Comparison of ENCODE assay signal across 25 mouse cellular contexts in the genomic region with DNA sequence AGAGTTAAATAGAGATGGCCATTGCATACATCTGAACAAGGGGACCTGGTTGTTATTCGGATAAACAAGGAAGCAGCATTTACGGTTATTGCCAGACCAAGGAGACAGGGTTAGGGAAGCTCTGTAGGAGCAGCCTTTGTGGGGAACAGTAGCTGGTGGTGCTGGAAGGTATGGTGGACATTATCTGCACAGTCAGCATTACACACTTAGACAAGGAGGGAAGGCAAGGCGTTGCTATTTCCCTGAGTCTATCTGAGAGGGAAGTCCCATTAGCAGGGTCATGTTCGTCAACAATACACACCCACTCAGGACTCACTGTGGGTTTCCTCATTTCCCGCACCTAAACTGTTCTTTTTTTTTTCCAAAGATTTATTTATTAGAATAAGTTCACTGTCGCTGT. TPM values are rescaled to one million over a fixed set of nuclear protein-coding genes. Genes with fewer than 3 reads are reported as not detected.
A peak's percentile ranks its signal among the peaks of the same experiment; 100 is the strongest.
DNase-seq lines count a peak whose midpoint lies in the region; ATAC-seq and TF ChIP-seq lines count a peak whose summit lies in the region.
"Had no signal": no experiment of that assay in that cellular context is flagged by ENCODE, and none has a peak within 500 bp of the region (broad histone marks: within the 10 kb centered on the region; RNA-seq: fewer than 3 reads in every experiment).

No protein-coding gene starts in this region.

- peaks cover 24% of the 10 kb centered on the region for H3K36me3 ChIP-seq in heart, postnatal 0 days (replicated peaks; ENCODE audit: control insufficient read depth, insufficient read depth, low read length)
- H3K36me3 ChIP-seq in heart, adult 2 months (ENCODE audit: control insufficient read depth, insufficient read depth, low read length): peaks cover 47% of the 10 kb centered on the region
- H3K36me3 ChIP-seq in liver, postnatal 0 days (replicated peaks; ENCODE audit: insufficient read depth, low read length): peaks cover 18% of the 10 kb centered on the region
- peaks cover 3% of the 10 kb centered on the region for H3K36me3 ChIP-seq in liver, embryonic 11.5 days (ENCODE audit: control insufficient read depth, insufficient read depth, low read length)

- no peak for ATAC-seq in heart, postnatal 0 days (ENCODE audit: insufficient read depth, low read depth)
- peak; percentile 22; the same call in 1 of the 2 replicates for ATAC-seq in liver, postnatal 0 days
- ATAC-seq in liver, embryonic 11.5 days (replicated peaks; ENCODE audit: low FRiP score): no peak
- ATAC-seq in megakaryocyte, adult 5-6 weeks (ENCODE audit: poor library complexity, severe bottlenecking): peak; percentile 46
- ATAC-seq: forebrain, postnatal 0 days; intestine, postnatal 0 days; midbrain, embryonic 15.5 days; Patski had no signal

- H3K9me3 ChIP-seq in heart, postnatal 0 days (replicated peaks; ENCODE audit: control insufficient read depth, low read length): no peaks in the 10 kb centered on the region
- H3K9me3 ChIP-seq in liver, postnatal 0 days (ENCODE audit: low read length): no peaks in the 10 kb centered on the region
- no peaks in the 10 kb centered on the region for H3K9me3 ChIP-seq in liver, embryonic 11.5 days (ENCODE audit: control insufficient read depth, low read length)
- H3K9me3 ChIP-seq: forebrain, embryonic 12.5 days; G1E; heart, embryonic 13.5 days; kidney, embryonic 15.5 days; limb, embryonic 13.5 days; liver, embryonic 13.5 days; lung, embryonic 15.5 days; midbrain, embryonic 10.5 days; midbrain, embryonic 15.5 days; stomach, embryonic 15.5 days had no signal

- no peak overlapping the region for H3K4me3 ChIP-seq in heart, postnatal 0 days (ENCODE audit: low read depth, low read length)
- no peak overlapping the region for H3K4me3 ChIP-seq in heart, adult 2 months
- H3K4me3 ChIP-seq in liver, postnatal 0 days (ENCODE audit: low read depth, low read length): no peak overlapping the region
- no peak overlapping the region for H3K4me3 ChIP-seq in liver, embryonic 11.5 days (ENCODE audit: low read depth, low read length)
- H3K4me3 ChIP-seq: forebrain, embryonic 12.5 days; heart, embryonic 13.5 days; kidney, embryonic 15.5 days; limb, embryonic 13.5 days; liver, embryonic 13.5 days; lung, embryonic 15.5 days; midbrain, embryonic 10.5 days; midbrain, embryonic 15.5 days; stomach, embryonic 15.5 days had no signal

- WGBS in heart, postnatal 0 days: 70% methylated on average over 6 of the region's 6 CpGs
- 48% methylated on average over 6 of the region's 6 CpGs for WGBS in heart, adult 2 months
- 76% methylated on average over 6 of the region's 6 CpGs for WGBS in liver, postnatal 0 days (ENCODE audit: insufficient replicate concordance)
- 81% methylated on average over 6 of the region's 6 CpGs for WGBS in liver, embryonic 11.5 days

- H3K4me2 ChIP-seq in heart, postnatal 0 days (ENCODE audit: low read depth, low read length): no peak overlapping the region
- H3K4me2 ChIP-seq in liver, postnatal 0 days (ENCODE audit: low read depth, low read length): no peak overlapping the region
- no peak overlapping the region for H3K4me2 ChIP-seq in liver, embryonic 11.5 days
- H3K4me2 ChIP-seq: forebrain, embryonic 12.5 days; heart, embryonic 13.5 days; kidney, embryonic 15.5 days; limb, embryonic 13.5 days; liver, embryonic 13.5 days; lung, embryonic 15.5 days; midbrain, embryonic 15.5 days; stomach, embryonic 15.5 days had no signal

- intact Hi-C loops in heart, adult 2 months (cut with DNase I): loop anchor here (10.0 kb wide), 1 partner anchor 347 kb away; no protein-coding TSS in a partner anchor

- no peak overlapping the region for H3K9ac ChIP-seq in heart, postnatal 0 days (replicated peaks; ENCODE audit: low read depth, low read length)
- H3K9ac ChIP-seq in heart, adult 2 months (ENCODE audit: low read depth, low read length): no peak overlapping the region
- no peak overlapping the region for H3K9ac ChIP-seq in liver, postnatal 0 days (replicated peaks)
- no peak overlapping the region for H3K9ac ChIP-seq in liver, embryonic 11.5 days (ENCODE audit: low read depth, low read length)
- H3K9ac ChIP-seq: forebrain, embryonic 12.5 days; forebrain, postnatal 0 days; heart, embryonic 13.5 days; kidney, embryonic 15.5 days; limb, embryonic 13.5 days; liver, embryonic 13.5 days; lung, embryonic 15.5 days; midbrain, embryonic 15.5 days; stomach, embryonic 15.5 days had no signal

- TF ChIP-seq POLR2A in heart, adult 2 months (IDR thresholded peaks at IDR 0.05; ENCODE audit: insufficient read depth, low read depth, low read length): no peak

- no peak for TF ChIP-seq CTCF in heart, postnatal 0 days (IDR thresholded peaks at IDR 0.05; ENCODE audit: low read depth)
- TF ChIP-seq CTCF in heart, adult 2 months (IDR thresholded peaks at IDR 0.05): no peak
- TF ChIP-seq CTCF in liver, postnatal 0 days (IDR thresholded peaks at IDR 0.05; ENCODE audit: low read depth): no peak

- H3K27ac ChIP-seq in heart, postnatal 0 days (ENCODE audit: low read depth): 0 out of 2 replicates have a peak overlapping the region, but pooled peaks have one; percentile 32
- no peak overlapping the region; the same call in 1 of the 2 replicates for H3K27ac ChIP-seq in heart, adult 2 months
- no peak overlapping the region for H3K27ac ChIP-seq in liver, postnatal 0 days (ENCODE audit: low read depth)
- no peak overlapping the region for H3K27ac ChIP-seq in liver, embryonic 11.5 days (ENCODE audit: low read depth, low read length)
- H3K27ac ChIP-seq: forebrain, embryonic 12.5 days; heart, embryonic 13.5 days; kidney, embryonic 15.5 days; limb, embryonic 13.5 days; liver, embryonic 13.5 days; lung, embryonic 15.5 days; midbrain, embryonic 10.5 days; midbrain, embryonic 15.5 days; stomach, embryonic 15.5 days had no signal

- no peaks in the 10 kb centered on the region for H3K27me3 ChIP-seq in heart, postnatal 0 days (ENCODE audit: control insufficient read depth, insufficient read depth, low read length)
- no peaks in the 10 kb centered on the region for H3K27me3 ChIP-seq in heart, adult 2 months (ENCODE audit: control insufficient read depth, insufficient read depth, low read length)
- no peaks in the 10 kb centered on the region for H3K27me3 ChIP-seq in liver, postnatal 0 days (ENCODE audit: insufficient read depth, low read length)
- H3K27me3 ChIP-seq in liver, embryonic 11.5 days (replicated peaks; ENCODE audit: control insufficient read depth, insufficient read depth, low read length): no peaks in the 10 kb centered on the region
- H3K27me3 ChIP-seq: forebrain, embryonic 12.5 days; heart, embryonic 13.5 days; kidney, embryonic 15.5 days; limb, embryonic 13.5 days; liver, embryonic 13.5 days; lung, embryonic 15.5 days; midbrain, embryonic 15.5 days; Patski; stomach, embryonic 15.5 days had no signal

- H3K4me1 ChIP-seq in heart, postnatal 0 days (ENCODE audit: control insufficient read depth, insufficient read depth): peaks cover 30% of the 10 kb centered on the region
- peaks cover 20% of the 10 kb centered on the region for H3K4me1 ChIP-seq in heart, adult 2 months (ENCODE audit: control insufficient read depth, insufficient read depth, low read length)
- H3K4me1 ChIP-seq in liver, postnatal 0 days (ENCODE audit: insufficient read depth): peaks cover 25% of the 10 kb centered on the region
- peaks cover 3% of the 10 kb centered on the region for H3K4me1 ChIP-seq in liver, embryonic 11.5 days (replicated peaks; ENCODE audit: control insufficient read depth, insufficient read depth, low read length)
- H3K4me1 ChIP-seq: forebrain, embryonic 12.5 days; kidney, embryonic 15.5 days; midbrain, embryonic 10.5 days; stomach, embryonic 15.5 days had no signal

- no peak for TF ChIP-seq EP300 in heart, postnatal 0 days (IDR thresholded peaks at IDR 0.05; ENCODE audit: low read depth)
- no peak for TF ChIP-seq EP300 in heart, adult 2 months (IDR thresholded peaks at IDR 0.05; ENCODE audit: insufficient read depth, low read depth, low read length)
- TF ChIP-seq EP300 in liver, postnatal 0 days (IDR thresholded peaks at IDR 0.05; ENCODE audit: low read depth): no peak

- peaks cover 10% of the 10 kb centered on the region for H3K79me2 ChIP-seq in heart, adult 2 months (replicated peaks; ENCODE audit: control insufficient read depth, insufficient read depth, low read length)

- no peak for DNase-seq in heart, postnatal 0 days (ENCODE audit: low spot score)
- DNase-seq in heart, adult 2 months: no peak
- no peak for DNase-seq in liver, postnatal 0 days
- DNase-seq in liver, embryonic 11.5 days (ENCODE audit: low spot score): no peak
- no peak for DNase-seq in cerebellum, postnatal 10 days
- DNase-seq in lung, postnatal 36 days: no peak
- DNase-seq: B cell, adult 2 months; forebrain, postnatal 0 days; kidney, postnatal 25 days; liver, embryonic 13.5 days; lung, postnatal 4 days; right cerebral cortex, postnatal 25 days; thymus, postnatal 25 days had no signal

RNA-seq across cellular contexts. Expression of a gene that starts 10.0 kb away (rescaled TPM):
- total RNA-seq in heart, postnatal 0 days (2014; rRNA removed; ENCODE audit: low replicate concordance): 152 and 170 TPM in 2 replicates
- 268 and 285 TPM in 2 replicates for polyA plus RNA-seq in heart, postnatal 0 days (2015; fragmentation: Nextera tagmentation; extraction: Ambion mirVana)
- 100 to 1,000 TPM; 243 to 262 TPM for total RNA-seq in heart, adult 2 months (2021)
- 71.4 and 114 TPM in 2 replicates for polyA plus RNA-seq in heart, adult 2 months (2012; rRNA removed)
- 189 and 191 TPM in 2 replicates for polyA plus RNA-seq in liver, postnatal 0 days (2015; fragmentation: Nextera tagmentation; extraction: Ambion mirVana)
- polyA plus RNA-seq in liver, embryonic 11.5 days (2014; fragmentation: Nextera tagmentation; extraction: Ambion mirVana): 354 and 364 TPM in 2 replicates
- total RNA-seq in megakaryocyte, adult 5-6 weeks (2015): 654 and 710 TPM in 2 replicates
- 551 and 553 TPM in 2 replicates for total RNA-seq in megakaryocyte, adult 5-6 weeks (2017)

Comparison
In these comparisons a context has a peak if more than half of its experiments do, and no peak if none do; other contexts are left out.
1. ATAC-seq: peak in liver, postnatal 0 days (single experiment) and megakaryocyte, adult 5-6 weeks (single experiment); none in heart, postnatal 0 days (single experiment) and liver, embryonic 11.5 days (single experiment).